ENCODE assay signal across 9 mouse cellular contexts in the genomic region with DNA sequence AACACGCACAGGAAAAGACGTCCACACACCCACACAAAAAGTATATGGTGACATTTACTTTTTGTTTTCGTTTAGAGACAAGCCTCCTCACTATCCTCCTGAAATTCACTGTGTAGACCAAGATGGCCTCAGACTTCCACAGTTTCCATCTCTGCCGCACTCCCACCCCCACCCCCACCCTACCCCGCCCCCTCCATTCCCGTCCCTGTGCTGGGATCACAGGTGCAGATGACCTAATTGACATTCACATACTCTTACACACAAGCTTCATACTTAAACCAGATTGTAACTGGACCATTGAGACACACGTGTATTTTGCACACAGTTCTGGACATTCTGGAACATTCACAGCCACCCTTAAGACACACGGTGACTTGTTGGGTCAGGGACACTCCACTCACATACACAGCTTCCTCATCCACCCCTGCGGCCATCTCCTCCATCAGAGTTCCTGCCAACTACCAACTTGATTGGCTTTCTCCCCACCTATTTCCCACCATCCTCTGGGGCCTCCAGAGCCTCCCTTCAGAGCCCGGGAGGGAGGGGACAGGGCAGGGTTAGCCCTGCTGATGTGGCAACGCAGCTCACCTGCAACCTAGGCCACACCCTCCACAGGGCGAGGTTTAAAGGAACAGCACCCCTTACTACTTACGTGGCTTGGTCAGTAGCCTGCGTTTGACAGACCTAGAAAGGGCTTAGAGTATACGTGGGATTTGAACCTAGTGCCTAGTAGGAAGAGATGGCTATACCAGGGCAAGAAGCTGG. TPM values are rescaled to one million over a fixed set of nuclear protein-coding genes. Genes with fewer than 3 reads are reported as not detected.
DNase-seq lines count a peak whose midpoint lies in the region; ATAC-seq and TF ChIP-seq lines count a peak whose summit lies in the region.
"Had no signal": no experiment of that assay in that cellular context is flagged by ENCODE, and none has a peak within 500 bp of the region (broad histone marks: within the 10 kb centered on the region; RNA-seq: fewer than 3 reads in every experiment).

No protein-coding gene starts in this region.

- H3K4me3 ChIP-seq in liver, adult 2 months (ENCODE audit: insufficient read depth, low read depth, low read length) = peak overlapping the region; percentile 41
- no peak overlapping the region for H3K4me3 ChIP-seq in liver, embryonic 12.5 days
- H3K4me3 ChIP-seq in embryonic facial prominence, embryonic 15.5 days (replicated peaks) = peak overlapping the region; percentile 11; the same call in 1 of the 2 replicates
- peak overlapping the region; percentile 29 for H3K4me3 ChIP-seq in stomach, embryonic 16.5 days (replicated peaks; ENCODE audit: low read length)
- H3K4me3 ChIP-seq in forebrain, embryonic 12.5 days (replicated peaks) = no peak overlapping the region

- no peaks in the 10 kb centered on the region for H3K27me3 ChIP-seq in liver, adult 2 months (ENCODE audit: control insufficient read depth, insufficient read depth, low read length)
- H3K27me3 ChIP-seq in liver, embryonic 12.5 days (replicated peaks) = peaks cover 26% of the 10 kb centered on the region
- no peaks in the 10 kb centered on the region for H3K27me3 ChIP-seq in embryonic facial prominence, embryonic 15.5 days
- no peaks in the 10 kb centered on the region for H3K27me3 ChIP-seq in stomach, embryonic 16.5 days (ENCODE audit: control insufficient read depth, insufficient read depth, low read length)
- H3K27me3 ChIP-seq in forebrain, embryonic 12.5 days = peaks cover 8% of the 10 kb centered on the region; the same call in 1 of the 2 replicates

- DNase-seq in liver, adult 2 months (ENCODE audit: extremely low read depth, low read depth, low spot score) = peak; percentile 71
- peak; percentile 98 for DNase-seq in large intestine, adult 2 months (ENCODE audit: low read depth, low spot score)
- DNase-seq in layer of hippocampus, adult 9-11 months = no peak
- no peak for DNase-seq in adrenal gland, postnatal 36 days

- H3K36me3 ChIP-seq in liver, adult 2 months (ENCODE audit: control insufficient read depth, insufficient read depth, low read length) = no peaks in the 10 kb centered on the region
- H3K36me3 ChIP-seq in liver, embryonic 12.5 days = no peaks in the 10 kb centered on the region
- no peaks in the 10 kb centered on the region for H3K36me3 ChIP-seq in embryonic facial prominence, embryonic 15.5 days
- no peaks in the 10 kb centered on the region for H3K36me3 ChIP-seq in stomach, embryonic 16.5 days (ENCODE audit: control insufficient read depth, insufficient read depth, low read length)
- H3K36me3 ChIP-seq in forebrain, embryonic 12.5 days (replicated peaks) = no peaks in the 10 kb centered on the region

- no peak overlapping the region; the same call in 1 of the 2 replicates for H3K27ac ChIP-seq in liver, adult 2 months (replicated peaks; ENCODE audit: insufficient read depth, low read depth, low read length)
- H3K27ac ChIP-seq in liver, embryonic 12.5 days = no peak overlapping the region
- peak overlapping the region; percentile 58; the same call in 1 of the 2 replicates for H3K27ac ChIP-seq in embryonic facial prominence, embryonic 15.5 days (replicated peaks)
- peak overlapping the region; percentile 86 for H3K27ac ChIP-seq in stomach, embryonic 16.5 days (ENCODE audit: low read length)
- H3K27ac ChIP-seq in forebrain, embryonic 12.5 days = no peak overlapping the region

- TF ChIP-seq POLR2A in liver, adult 2 months (IDR thresholded peaks at IDR 0.05; ENCODE audit: extremely low read depth, insufficient read depth, low read length) = no peak

- WGBS in liver, adult 2 months = 12% methylated on average over 15 of the region's 15 CpGs
- 30% methylated on average over 15 of the region's 15 CpGs for WGBS in liver, embryonic 12.5 days (ENCODE audit: insufficient replicate concordance)
- WGBS in embryonic facial prominence, embryonic 15.5 days = 18% methylated on average over 15 of the region's 15 CpGs
- 15% methylated on average over 15 of the region's 15 CpGs for WGBS in large intestine, adult 2 months
- 19% methylated on average over 15 of the region's 15 CpGs for WGBS in stomach, embryonic 16.5 days
- WGBS in forebrain, embryonic 12.5 days = 22% methylated on average over 15 of the region's 15 CpGs

- no peak for TF ChIP-seq CTCF in liver, adult 2 months (IDR thresholded peaks at IDR 0.05; ENCODE audit: low read depth, low read length)

- no peak overlapping the region for H3K4me2 ChIP-seq in liver, embryonic 12.5 days
- peak overlapping the region; percentile 15; the same call in 1 of the 2 replicates for H3K4me2 ChIP-seq in embryonic facial prominence, embryonic 15.5 days (replicated peaks)
- H3K4me2 ChIP-seq in stomach, embryonic 16.5 days (ENCODE audit: low read depth, low read length) = peak overlapping the region; percentile 37
- H3K4me2 ChIP-seq in forebrain, embryonic 12.5 days = no peak overlapping the region

- peaks cover 6% of the 10 kb centered on the region for H3K4me1 ChIP-seq in liver, adult 2 months (ENCODE audit: control insufficient read depth, insufficient read depth, low read length)
- H3K4me1 ChIP-seq in liver, embryonic 12.5 days = peaks cover 25% of the 10 kb centered on the region
- H3K4me1 ChIP-seq in embryonic facial prominence, embryonic 15.5 days = 0 out of 2 replicates have a peak, but pooled peaks cover 4% of the 10 kb centered on the region
- H3K4me1 ChIP-seq in stomach, embryonic 16.5 days (ENCODE audit: control insufficient read depth, insufficient read depth, low read length) = peaks cover 8% of the 10 kb centered on the region; the same call in 1 of the 2 replicates
- H3K4me1 ChIP-seq in forebrain, embryonic 12.5 days = 0 out of 2 replicates have a peak, but pooled peaks cover 6% of the 10 kb centered on the region

- H3K9ac ChIP-seq in liver, adult 2 months (ENCODE audit: low read depth, low read length) = no peak overlapping the region
- H3K9ac ChIP-seq in liver, embryonic 12.5 days = no peak overlapping the region
- no peak overlapping the region for H3K9ac ChIP-seq in embryonic facial prominence, embryonic 15.5 days
- peak overlapping the region; percentile 48 for H3K9ac ChIP-seq in stomach, embryonic 16.5 days (ENCODE audit: low read length)
- H3K9ac ChIP-seq in forebrain, embryonic 12.5 days = no peak overlapping the region

- H3K79me2 ChIP-seq in liver, adult 2 months (ENCODE audit: control insufficient read depth, insufficient read depth, low read length) = no peaks in the 10 kb centered on the region

- ATAC-seq in liver, embryonic 12.5 days = no peak
- ATAC-seq in embryonic facial prominence, embryonic 15.5 days (ENCODE audit: insufficient number of reproducible peaks, low FRiP score, low TSS enrichment, low read depth) = peak; percentile 86
- ATAC-seq in stomach, embryonic 16.5 days (ENCODE audit: insufficient read depth, low FRiP score) = peak; percentile 96
- no peak for ATAC-seq in forebrain, embryonic 12.5 days (ENCODE audit: low FRiP score)

- H3K9me3 ChIP-seq in liver, embryonic 12.5 days (replicated peaks) = no peaks in the 10 kb centered on the region
- H3K9me3 ChIP-seq in embryonic facial prominence, embryonic 15.5 days (replicated peaks) = no peaks in the 10 kb centered on the region
- H3K9me3 ChIP-seq in stomach, embryonic 16.5 days (replicated peaks; ENCODE audit: control insufficient read depth, low read length) = no peaks in the 10 kb centered on the region
- no peaks in the 10 kb centered on the region for H3K9me3 ChIP-seq in forebrain, embryonic 12.5 days

RNA-seq across cellular contexts. Expression of a gene that starts 11.0 kb away (rescaled TPM):
- 8.9 and 17.9 TPM in 2 replicates for total RNA-seq in liver, adult 2 months (2014; rRNA removed)
- 46.6 and 60.7 TPM in 2 replicates for polyA plus RNA-seq in liver, adult 2 months (2012; rRNA removed)
- 0.72 and 0.92 TPM in 2 replicates for polyA plus RNA-seq in liver, embryonic 12.5 days (2016; fragmentation: Nextera tagmentation; extraction: Ambion mirVana)
- 8.9 and 10.0 TPM in 2 replicates for polyA plus RNA-seq in embryonic facial prominence, embryonic 15.5 days (2015; fragmentation: Nextera tagmentation; extraction: Ambion mirVana)
- polyA plus RNA-seq in large intestine, adult 2 months (2012; rRNA removed) = 92.7 and 138 TPM in 2 replicates
- 8.2 and 8.5 TPM in 2 replicates for polyA plus RNA-seq in stomach, embryonic 16.5 days (2015; fragmentation: Nextera tagmentation; extraction: Ambion mirVana)
- 4.4 and 4.7 TPM in 2 replicates for polyA plus RNA-seq in forebrain, embryonic 12.5 days (2016; fragmentation: Nextera tagmentation; extraction: Ambion mirVana)
- 10 to 100 TPM; 15.6 to 19.5 TPM for total RNA-seq in adrenal gland, postnatal 36 days (2021)

RNA-seq across cellular contexts. Expression of a gene that starts 15.2 kb away (rescaled TPM):
- total RNA-seq in liver, adult 2 months (2014; rRNA removed) = not detected in 2 replicates
- 0.04 and 0.05 TPM in 2 replicates for polyA plus RNA-seq in liver, adult 2 months (2012; rRNA removed)
- 0.13 and 0.24 TPM in 2 replicates for polyA plus RNA-seq in liver, embryonic 12.5 days (2016; fragmentation: Nextera tagmentation; extraction: Ambion mirVana)
- polyA plus RNA-seq in embryonic facial prominence, embryonic 15.5 days (2015; fragmentation: Nextera tagmentation; extraction: Ambion mirVana) = 4.9 and 6.9 TPM in 2 replicates
- polyA plus RNA-seq in large intestine, adult 2 months (2012; rRNA removed) = 0.92 and 1.1 TPM in 2 replicates
- 3.0 and 3.9 TPM in 2 replicates for polyA plus RNA-seq in stomach, embryonic 16.5 days (2015; fragmentation: Nextera tagmentation; extraction: Ambion mirVana)
- polyA plus RNA-seq in forebrain, embryonic 12.5 days (2016; fragmentation: Nextera tagmentation; extraction: Ambion mirVana) = 0.29 and 0.40 TPM in 2 replicates
- under 1 TPM; 0.56 to 0.86 TPM for total RNA-seq in adrenal gland, postnatal 36 days (2021)
- total RNA-seq: monocyte, adult 5-6 weeks had no signal

Comparison
In these comparisons a context has a peak if more than half of its experiments do, and no peak if none do; other contexts are left out.
1. H3K4me3 ChIP-seq: peak in liver, adult 2 months (single experiment), embryonic facial prominence, embryonic 15.5 days (single experiment) and stomach, embryonic 16.5 days (single experiment); none in liver, embryonic 12.5 days (single experiment) and forebrain, embryonic 12.5 days (single experiment).
2. DNase-seq: peak in liver, adult 2 months (single experiment) and large intestine, adult 2 months (single experiment); none in layer of hippocampus, adult 9-11 months (single experiment) and adrenal gland, postnatal 36 days (0 of 2).
3. H3K27ac ChIP-seq: peak in embryonic facial prominence, embryonic 15.5 days (single experiment) and stomach, embryonic 16.5 days (single experiment); none in liver, adult 2 months (single experiment), liver, embryonic 12.5 days (single experiment) and forebrain, embryonic 12.5 days (single experiment).
4. ATAC-seq: peak in embryonic facial prominence, embryonic 15.5 days (single experiment) and stomach, embryonic 16.5 days (single experiment); none in liver, embryonic 12.5 days (single experiment) and forebrain, embryonic 12.5 days (single experiment).
5. H3K4me2 ChIP-seq: peak in embryonic facial prominence, embryonic 15.5 days (single experiment) and stomach, embryonic 16.5 days (single experiment); none in liver, embryonic 12.5 days (single experiment) and forebrain, embryonic 12.5 days (single experiment).